Mouse (Mus musculus) intestine, embryonic 14.5 days (tissue): Measurements from ENCODE around the gene Exoc4. TPM values are rescaled to one million over a fixed set of nuclear protein-coding genes. Genes with fewer than 3 reads are reported as not detected.

ENCODE experiments used
- ATAC-seq: fragments of 200-750 bp; cut with Nextera tagmentation; replicated peaks from 2 replicates; pipeline ENCODE4 v1.8.0; 2017; ENCODE audit warnings: low read depth, moderate number of reproducible peaks, moderate TSS enrichment, moderate library complexity; ENCODE audit not compliant: low FRiP score, low TSS enrichment
- DNase-seq: peaks from one replicate; pipeline ENCODE4 v3.0.0-alpha.2; 2018; ENCODE audit warnings: low spot score
- H3K27ac ChIP-seq: fragments of 300-500 bp; sonication (generic); 2 replicates; pipeline ENCODE4 v1.5.1; 2014; ENCODE audit warnings: low read depth, mild to moderate bottlenecking, control low read depth
- H3K27me3 ChIP-seq: fragments of 300-500 bp; sonication (generic); replicated peaks from 2 replicates; pipeline ENCODE4 v1.6.1; 2014; ENCODE audit warnings: low read length, control low read depth; ENCODE audit not compliant: control insufficient read depth, insufficient read depth
- H3K36me3 ChIP-seq: fragments of 300-500 bp; sonication (generic); 2 replicates; pipeline ENCODE4 v1.6.1; 2014; ENCODE audit warnings: low read length, control low read depth; ENCODE audit not compliant: control insufficient read depth, insufficient read depth
- H3K4me1 ChIP-seq: fragments of 300-500 bp; sonication (generic); replicated peaks from 2 replicates; pipeline ENCODE4 v1.6.1; 2014; ENCODE audit warnings: low read length, control low read depth, mixed read lengths; ENCODE audit not compliant: control insufficient read depth, insufficient read depth
- H3K4me2 ChIP-seq: fragments of 300-500 bp; sonication (generic); 2 replicates; pipeline ENCODE4 v1.6.1; 2014; ENCODE audit warnings: low read length
- H3K4me3 ChIP-seq: fragments of 300-500 bp; sonication (generic); 2 replicates; pipeline ENCODE4 v1.5.1; 2014; ENCODE audit warnings: low read depth, low read length, control low read depth, mixed read lengths
- H3K9ac ChIP-seq: fragments of 300-500 bp; sonication (generic); 2 replicates; pipeline ENCODE4 v1.6.1; 2014; ENCODE audit warnings: mild to moderate bottlenecking, low read length
- H3K9me3 ChIP-seq: fragments of 300-500 bp; sonication (generic); 2 replicates; pipeline ENCODE4 v1.6.1; 2016; ENCODE audit warnings: low read length, control low read depth; ENCODE audit not compliant: control insufficient read depth
- WGBS: fragments of 180-500 bp; shearing (Covaris S2); extraction: QIAGEN DNeasy Blood & Tissue Kit; methylation state at CpG from one replicate; pipeline ENCODE4 v1.1.7; 2014; 5-methylcytosine and 5-hydroxymethylcytosine counted together
- polyA plus RNA-seq: library from polyadenylated mRNA; unstranded; fragments of >200 nt; fragmentation: Nextera tagmentation; extraction: Ambion mirVana; gene quantifications from 2 replicates; pipeline ENCODE4 v1.2.1, GENCODE M21; 2014

The Exoc4 gene
- polyA plus RNA-seq, 1 experiment from 2014 or later, result 29.9 TPM

DNA sequence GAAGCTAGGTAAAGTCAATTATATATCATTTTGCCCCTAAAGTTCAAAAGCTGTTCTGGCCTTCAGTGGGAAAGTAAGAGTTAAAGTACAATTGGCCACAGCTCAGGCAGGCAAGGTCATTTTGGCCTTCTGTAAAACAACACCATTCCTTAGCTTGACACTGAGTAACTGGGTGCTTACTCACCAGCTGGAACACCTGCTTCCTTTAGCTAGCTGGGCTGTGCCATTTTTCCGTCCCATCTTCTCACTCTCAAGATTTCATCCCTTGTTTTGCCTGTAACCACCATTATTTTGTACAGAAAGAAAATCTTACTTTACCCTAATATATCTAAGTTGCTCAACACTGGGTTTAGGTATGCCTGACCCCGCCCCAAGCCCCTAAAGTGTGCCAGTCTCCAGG, 543.7 kb downstream of the Exoc4 start:
- Histone ChIP-seq H3K4me3 (no peak overlapping the region), H3K27ac (no peak overlapping the region), H3K4me1 (no peaks in the 10 kb centered on the region), H3K4me2 (no peak overlapping the region), H3K36me3 (no peaks in the 10 kb centered on the region), H3K9me3 (no peaks in the 10 kb centered on the region), H3K27me3 (no peaks in the 10 kb centered on the region), H3K9ac (no peak overlapping the region)
- ATAC-seq (no peak), DNase-seq (no peak)
- WGBS, result 85% methylated on average over 2 of the region's 2 CpGs

DNA sequence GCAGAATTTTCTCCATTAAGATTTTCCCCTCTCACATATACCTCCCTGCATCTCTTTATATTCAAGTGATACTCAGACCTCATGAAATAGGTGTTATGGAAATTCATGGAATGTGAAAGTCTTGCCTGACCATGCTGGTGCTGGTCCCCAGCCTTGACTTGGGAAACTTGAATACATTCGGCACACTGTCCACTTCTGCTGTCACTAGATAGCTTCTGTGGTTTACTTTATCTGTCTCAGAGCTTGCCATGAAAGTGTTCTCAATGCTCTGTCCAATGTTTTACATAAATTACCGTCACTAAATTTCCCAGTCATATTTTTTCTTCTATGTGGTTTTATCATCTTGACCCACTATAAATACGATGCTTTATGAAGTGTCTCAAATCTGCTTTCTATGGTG, 552.4 kb downstream of the Exoc4 start:
- ATAC-seq (no peak), DNase-seq (no peak)
- H3K4me1 ChIP-seq, result no peaks in the 10 kb centered on the region
- no peaks in the 10 kb centered on the region for H3K9me3 ChIP-seq
- H3K4me2 ChIP-seq, result no peak overlapping the region
- 83% methylated on average over 3 of the region's 3 CpGs for WGBS
- no peak overlapping the region for H3K9ac ChIP-seq
- no peaks in the 10 kb centered on the region for H3K27me3 ChIP-seq
- no peak overlapping the region for H3K27ac ChIP-seq
- H3K36me3 ChIP-seq, result no peaks in the 10 kb centered on the region
- H3K4me3 ChIP-seq, result no peak overlapping the region

DNA sequence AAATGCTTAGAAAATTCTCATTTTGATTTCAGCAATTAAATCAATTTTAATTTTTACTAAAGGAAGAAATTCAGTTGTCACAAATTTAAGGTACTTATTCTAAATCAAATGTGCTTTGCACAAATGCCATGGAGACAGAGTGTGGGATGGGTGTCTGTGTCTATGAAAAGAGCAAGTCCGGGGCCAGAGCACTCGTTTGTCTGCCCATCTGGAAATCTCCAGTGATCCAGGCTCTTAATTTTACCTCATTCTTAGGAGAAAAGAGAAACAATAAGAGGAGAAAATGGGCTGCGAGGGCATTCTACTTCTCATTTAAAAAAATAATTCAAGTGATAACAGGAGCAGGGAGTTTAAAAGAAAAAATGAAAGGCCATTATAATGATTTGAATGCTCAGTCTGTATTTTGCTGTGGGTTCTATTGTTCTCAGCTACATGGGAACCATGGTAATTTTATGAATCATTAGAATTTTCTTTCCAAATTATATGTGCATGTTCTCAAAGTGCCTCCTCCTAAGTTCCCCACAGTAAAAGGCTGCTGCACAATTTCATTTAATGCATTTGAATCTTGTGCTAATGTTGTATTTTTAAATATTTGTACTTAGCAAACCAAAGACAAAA, 554.7 kb downstream of the Exoc4 start:
- DNase-seq (no peak), ATAC-seq (no peak)
- no peak overlapping the region for H3K9ac ChIP-seq
- no peaks in the 10 kb centered on the region for H3K4me1 ChIP-seq
- 75% methylated on average over 3 of the region's 3 CpGs for WGBS
- H3K4me2 ChIP-seq, result no peak overlapping the region
- H3K27me3 ChIP-seq, result no peaks in the 10 kb centered on the region
- no peaks in the 10 kb centered on the region for H3K9me3 ChIP-seq
- H3K36me3 ChIP-seq, result no peaks in the 10 kb centered on the region
- no peak overlapping the region for H3K4me3 ChIP-seq
- H3K27ac ChIP-seq, result no peak overlapping the region

DNA sequence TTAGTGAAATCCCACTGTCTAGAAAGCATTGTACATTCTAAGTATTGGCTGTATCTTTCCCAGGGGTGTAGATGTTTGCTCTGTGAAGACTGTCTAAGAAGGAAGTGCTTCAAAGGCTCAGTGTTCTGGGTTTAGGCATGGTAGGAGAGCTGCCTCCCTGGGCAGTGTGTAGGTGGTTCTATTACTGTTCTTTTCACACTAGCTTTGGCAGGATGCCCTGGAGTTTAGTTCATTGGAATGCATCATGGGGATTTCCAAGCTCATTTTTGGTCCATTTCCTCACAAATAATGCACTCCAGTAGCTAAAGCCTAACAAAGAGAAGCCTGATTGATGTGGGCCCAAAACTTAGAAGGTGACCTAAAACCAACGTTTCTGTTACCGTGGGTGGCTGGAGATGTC, 555.9 kb downstream of the Exoc4 start:
- no peak for DNase-seq
- no peaks in the 10 kb centered on the region for H3K36me3 ChIP-seq
- no peak for ATAC-seq
- H3K27ac ChIP-seq, result no peak overlapping the region
- WGBS, result 78% methylated on average over 2 of the region's 2 CpGs
- no peaks in the 10 kb centered on the region for H3K4me1 ChIP-seq
- H3K9me3 ChIP-seq, result no peaks in the 10 kb centered on the region
- H3K9ac ChIP-seq, result no peak overlapping the region
- H3K4me3 ChIP-seq, result no peak overlapping the region
- no peak overlapping the region for H3K4me2 ChIP-seq
- no peaks in the 10 kb centered on the region for H3K27me3 ChIP-seq

DNA sequence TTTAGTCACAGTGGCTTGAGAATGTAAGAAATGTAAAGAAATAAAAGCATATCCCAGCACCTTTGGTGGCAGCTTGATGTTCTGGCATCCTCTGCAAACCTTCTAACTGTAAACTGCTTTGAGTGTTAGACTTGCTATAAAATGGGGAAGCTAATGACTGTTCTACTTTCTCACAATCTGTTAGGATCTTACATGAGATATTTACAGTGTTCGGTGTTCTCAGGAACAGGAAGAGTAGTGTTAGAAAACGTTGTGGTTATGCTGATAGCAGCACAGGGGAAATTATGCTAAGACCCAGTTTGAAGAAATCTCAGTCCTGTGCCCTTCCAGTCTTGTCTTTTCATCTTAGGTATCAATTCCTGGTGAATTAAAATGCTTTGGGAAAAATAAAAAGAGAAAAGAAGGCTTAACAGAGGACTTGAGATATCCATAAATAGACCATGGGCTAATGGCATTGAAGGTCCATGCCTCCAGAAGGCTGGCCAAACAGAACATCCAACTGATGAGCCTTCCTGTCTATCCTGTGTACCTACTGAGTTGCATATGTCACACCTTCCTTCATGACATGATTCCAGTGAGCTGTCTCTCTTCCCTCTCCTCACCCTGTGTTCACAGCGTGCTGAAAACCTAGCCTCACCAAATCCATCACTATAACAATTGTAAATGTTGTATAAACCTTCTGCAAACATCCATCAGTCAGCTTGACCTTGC, 557.3 kb downstream of the Exoc4 start:
- 61% methylated on average over 3 of the region's 3 CpGs for WGBS
- Histone ChIP-seq H3K4me2 (no peak overlapping the region), H3K27me3 (no peaks in the 10 kb centered on the region), H3K4me3 (no peak overlapping the region), H3K9ac (no peak overlapping the region), H3K9me3 (no peaks in the 10 kb centered on the region), H3K4me1 (no peaks in the 10 kb centered on the region), H3K36me3 (no peaks in the 10 kb centered on the region), H3K27ac (no peak overlapping the region)
- no peak for DNase-seq
- no peak for ATAC-seq

DNA sequence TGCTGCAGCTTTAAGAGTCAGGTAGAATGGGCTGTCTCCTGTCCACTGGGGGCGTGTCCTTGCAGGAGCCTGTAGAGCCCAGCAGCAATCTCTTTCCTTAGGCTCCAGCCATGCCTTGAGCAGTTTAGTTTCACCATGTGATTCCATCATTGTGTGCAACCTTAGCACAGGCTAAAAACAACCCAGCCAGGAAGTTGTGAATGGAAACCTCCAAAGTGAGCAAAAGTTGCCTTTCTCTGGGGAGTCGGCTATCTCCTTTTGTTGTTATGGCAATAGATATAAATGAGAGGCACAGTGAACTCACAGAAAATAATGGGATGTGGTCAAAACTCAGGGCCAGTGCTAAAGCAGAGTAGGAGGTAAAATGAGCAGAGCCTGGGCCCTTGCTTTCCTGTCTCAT, 565.5 kb downstream of the Exoc4 start:
- Histone ChIP-seq H3K9me3 (no peaks in the 10 kb centered on the region), H3K27me3 (no peaks in the 10 kb centered on the region), H3K9ac (no peak overlapping the region), H3K4me1 (no peaks in the 10 kb centered on the region), H3K36me3 (no peaks in the 10 kb centered on the region), H3K4me2 (no peak overlapping the region), H3K27ac (no peak overlapping the region), H3K4me3 (no peak overlapping the region)
- 66% methylated on average over 2 of the region's 2 CpGs for WGBS
- DNase-seq, result no peak
- no peak for ATAC-seq

DNA sequence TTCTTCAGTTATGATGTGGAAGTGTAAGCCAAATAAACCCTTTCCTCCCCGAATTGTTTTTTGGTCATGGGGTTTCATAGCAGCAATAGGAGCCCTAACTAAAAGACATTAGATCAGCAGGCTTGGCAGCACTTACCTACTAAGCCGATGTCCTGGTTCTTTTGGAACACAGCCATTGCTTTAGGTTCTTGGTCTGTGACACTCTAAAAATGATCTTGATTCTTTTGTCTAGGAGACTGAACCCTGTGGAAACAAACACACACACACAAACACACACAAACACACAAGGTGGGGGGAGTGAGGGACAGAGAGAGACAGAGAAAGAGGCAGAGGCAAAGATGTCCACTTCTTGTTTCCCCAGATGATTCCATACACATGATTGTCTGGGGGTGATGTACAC, 574.3 kb downstream of the Exoc4 start:
- Histone ChIP-seq H3K4me1 (no peaks in the 10 kb centered on the region), H3K9ac (no peak overlapping the region), H3K4me3 (no peak overlapping the region), H3K9me3 (no peaks in the 10 kb centered on the region), H3K27ac (no peak overlapping the region), H3K36me3 (no peaks in the 10 kb centered on the region), H3K27me3 (no peaks in the 10 kb centered on the region), H3K4me2 (no peak overlapping the region)
- ATAC-seq, result no peak
- no peak for DNase-seq
- WGBS, result 86% methylated on average over 2 of the region's 2 CpGs

DNA sequence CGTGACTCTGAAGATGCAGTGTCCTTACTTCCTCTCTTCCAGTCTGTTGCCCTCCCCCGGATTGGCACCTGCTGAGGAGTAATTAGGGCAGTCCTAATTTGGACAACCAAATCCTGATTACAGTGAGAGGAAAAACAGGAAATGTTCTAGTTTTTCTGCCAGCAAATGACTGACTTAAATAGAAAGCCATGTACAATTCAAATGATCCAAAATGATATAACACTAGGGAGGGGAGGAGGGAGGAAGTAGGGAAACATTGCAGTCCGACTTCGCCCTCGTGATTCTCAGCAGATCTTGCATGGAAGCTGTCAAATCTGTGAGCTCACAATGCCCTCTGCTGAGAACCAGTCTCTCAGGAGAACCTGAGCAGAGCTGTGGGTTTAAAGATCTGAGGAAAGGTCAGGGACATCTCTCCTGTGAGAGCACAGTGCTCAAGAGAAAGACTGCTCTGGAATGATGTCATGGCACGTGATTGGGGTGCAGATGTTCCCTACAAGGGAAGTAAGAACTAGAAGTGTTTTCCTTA, 575.0 kb downstream of the Exoc4 start:
- WGBS, result 57% methylated on average over 6 of the region's 6 CpGs
- Histone ChIP-seq H3K27me3 (no peaks in the 10 kb centered on the region), H3K9ac (no peak overlapping the region), H3K9me3 (no peaks in the 10 kb centered on the region), H3K27ac (no peak overlapping the region), H3K4me1 (no peaks in the 10 kb centered on the region), H3K36me3 (no peaks in the 10 kb centered on the region), H3K4me2 (no peak overlapping the region), H3K4me3 (no peak overlapping the region)
- ATAC-seq (no peak), DNase-seq (no peak)

DNA sequence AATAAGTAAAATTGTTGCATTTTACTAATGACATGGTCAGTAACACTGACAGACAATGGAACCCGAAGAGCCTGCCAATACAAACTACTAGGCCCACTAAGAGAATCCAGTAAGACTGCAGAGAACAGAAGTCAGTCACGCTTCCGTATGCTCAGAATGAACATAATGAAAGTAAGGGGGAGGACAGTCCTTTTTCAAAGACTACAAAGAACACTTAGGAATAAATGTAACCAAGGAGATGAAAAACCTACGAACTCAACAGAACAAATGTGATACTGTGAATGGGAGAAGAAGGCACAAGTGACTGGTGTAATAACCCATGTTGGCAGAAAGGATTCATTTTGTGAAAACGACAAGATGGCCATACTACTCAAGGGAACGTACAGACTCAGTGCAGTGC, 579.6 kb downstream of the Exoc4 start:
- 94% methylated on average over 6 of the region's 6 CpGs for WGBS
- Histone ChIP-seq H3K4me2 (no peak overlapping the region), H3K9ac (no peak overlapping the region), H3K27ac (no peak overlapping the region), H3K9me3 (no peaks in the 10 kb centered on the region), H3K4me1 (no peaks in the 10 kb centered on the region), H3K27me3 (no peaks in the 10 kb centered on the region), H3K4me3 (no peak overlapping the region), H3K36me3 (no peaks in the 10 kb centered on the region)
- ATAC-seq (no peak), DNase-seq (no peak)
